In genomic region chr7:19162928-19163327, GRCm38 (mm10) we compare ENCODE assay signal across 17 mouse cellular contexts.
"Had no signal": no experiment of that assay in that cellular context is flagged by ENCODE, and none has a peak within 500 bp of the region (broad histone marks: within the 10 kb centered on the region; RNA-seq: fewer than 3 reads in every experiment).

No protein-coding gene starts in this region.

- H3K27ac ChIP-seq: neural tube, embryonic 12.5 days; neural tube, embryonic 13.5 days; neural tube, embryonic 15.5 days; stomach, embryonic 15.5 days; stomach, postnatal 0 days had no signal

- H3K36me3 ChIP-seq: neural tube, embryonic 12.5 days; neural tube, embryonic 13.5 days; neural tube, embryonic 15.5 days; stomach, embryonic 15.5 days had no signal

- H3K9me3 ChIP-seq: neural tube, embryonic 12.5 days; neural tube, embryonic 13.5 days; neural tube, embryonic 15.5 days; stomach, embryonic 15.5 days had no signal

- DNase-seq: retina, postnatal 1 day; right cerebral cortex, adult 18-20 months; right cerebral cortex, postnatal 14 days; right cerebral cortex, postnatal 25 days; right cerebral cortex, postnatal 4 days; spleen, adult 18-20 months; thymus, adult 18-20 months; thymus, adult 2 months; thymus, postnatal 14 days; thymus, postnatal 25 days; thymus, postnatal 36 days; thymus, postnatal 4 days had no signal

- H3K4me2 ChIP-seq: neural tube, embryonic 12.5 days; neural tube, embryonic 13.5 days; neural tube, embryonic 15.5 days; stomach, embryonic 15.5 days had no signal

- H3K9ac ChIP-seq: neural tube, embryonic 12.5 days; neural tube, embryonic 13.5 days; neural tube, embryonic 15.5 days; stomach, embryonic 15.5 days had no signal

- H3K4me3 ChIP-seq: neural tube, embryonic 12.5 days; neural tube, embryonic 13.5 days; neural tube, embryonic 15.5 days; stomach, embryonic 15.5 days had no signal
